Mouse (Mus musculus): ENCODE results near the gene Calhm2. TPM values are rescaled to one million over a fixed set of nuclear protein-coding genes. Genes with fewer than 3 reads are reported as not detected.
A peak's percentile ranks its signal among the peaks of the same experiment; 100 is the strongest.

The Calhm2 gene
- polyA plus RNA-seq (2015; fragmentation: Nextera tagmentation; extraction: Ambion mirVana), result 5.7 and 7.2 TPM in 2 replicates

DNA sequence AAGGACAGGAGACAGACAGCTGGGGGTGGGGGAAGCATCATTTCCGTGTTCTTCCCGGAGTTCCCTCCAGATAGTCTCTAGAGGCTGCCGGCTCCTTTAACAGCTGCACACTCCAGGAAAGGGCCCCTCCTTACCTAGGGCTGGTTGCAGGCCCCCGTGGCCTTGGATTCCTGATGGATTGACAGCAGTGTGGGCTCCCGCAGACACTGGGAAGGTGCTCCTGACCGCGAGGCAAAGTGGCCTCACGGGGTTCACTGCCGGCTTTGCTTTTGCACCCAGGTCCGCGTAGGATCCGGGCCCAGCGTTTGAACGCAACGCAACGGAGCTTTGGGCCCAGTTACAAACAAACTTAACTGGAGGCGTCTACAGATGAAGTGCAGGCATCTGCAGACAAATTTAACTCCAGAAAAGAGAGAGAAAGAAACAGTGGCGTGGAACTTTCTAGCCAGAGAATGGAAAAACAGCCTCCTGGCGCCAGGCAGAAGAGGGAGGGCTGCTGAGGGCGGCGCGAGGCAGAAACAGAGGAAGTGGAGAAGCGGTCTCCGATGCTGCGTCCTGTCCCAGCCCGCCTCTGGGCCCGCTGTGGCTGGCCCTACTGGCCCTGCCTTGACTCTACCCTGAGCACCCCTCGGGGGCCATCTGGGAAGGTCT, at the start of gene Calhm2:
Gene Calhm2 (minus strand): TSS at position 524 of the 651 bp plus-strand sequence.
- Histone ChIP-seq H3K9ac (peak within 1 kb of the TSS; percentile 66), H3K36me3 (peaks cover 7% of the 10 kb centered on the region), H3K4me3 (replicated peaks) (peak within 1 kb of the TSS; percentile 50), H3K27me3 (peaks cover 5% of the 10 kb centered on the region), H3K9me3 (replicated peaks) (no peaks in the 10 kb centered on the region), H3K4me1 (peaks cover 25% of the 10 kb centered on the region), H3K27ac (peak within 1 kb of the TSS; percentile 85), H3K4me2 (peak within 1 kb of the TSS; percentile 76)
- ATAC-seq (replicated peaks; ENCODE audit: low FRiP score), result peak; percentile 64
- 6% methylated on average over 28 of the region's 28 CpGs for WGBS

GRCm38 (mm10) chr19:47186514-47187275, 48.6 kb upstream of the Calhm2 start:
- peaks cover 5% of the 10 kb centered on the region; the same call in 1 of the 2 replicates for H3K27me3 ChIP-seq
- H3K27ac ChIP-seq, result no peak overlapping the region
- no peaks in the 10 kb centered on the region for H3K9me3 ChIP-seq (replicated peaks)
- H3K36me3 ChIP-seq, result no peaks in the 10 kb centered on the region
- no peak for ATAC-seq (replicated peaks; ENCODE audit: low FRiP score)
- no peak overlapping the region for H3K9ac ChIP-seq
- no peak overlapping the region for H3K4me2 ChIP-seq
- WGBS, result 52% methylated on average over 15 of the region's 15 CpGs
- no peak overlapping the region for H3K4me3 ChIP-seq (replicated peaks)
- H3K4me1 ChIP-seq, result no peaks in the 10 kb centered on the region

DNA sequence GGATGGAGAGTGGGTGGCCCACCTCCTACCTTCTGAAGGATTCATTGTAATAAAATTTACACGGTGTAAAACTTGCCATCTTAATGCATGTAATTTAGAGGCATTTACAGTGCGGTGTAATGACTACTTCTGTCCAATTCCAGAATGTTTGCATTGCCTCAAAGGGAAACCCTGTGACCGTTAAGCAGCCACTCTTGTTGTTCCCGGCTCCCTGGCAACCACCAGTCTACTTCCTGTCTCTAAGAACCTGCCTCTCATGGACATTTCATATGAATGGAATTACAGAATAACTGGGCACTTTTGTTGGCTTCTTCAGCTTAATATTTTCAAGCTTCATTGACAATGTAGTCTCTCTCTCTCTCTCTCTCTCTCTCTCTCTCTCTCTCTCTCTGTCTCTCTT, 46.6 kb upstream of the Calhm2 start:
- Histone ChIP-seq H3K27me3 (peaks cover 18% of the 10 kb centered on the region), H3K9ac (no peak overlapping the region), H3K9me3 (replicated peaks) (no peaks in the 10 kb centered on the region), H3K4me1 (peaks cover 4% of the 10 kb centered on the region), H3K4me2 (no peak overlapping the region), H3K4me3 (replicated peaks) (no peak overlapping the region), H3K36me3 (no peaks in the 10 kb centered on the region), H3K27ac (no peak overlapping the region)
- no peak for ATAC-seq (replicated peaks; ENCODE audit: low FRiP score)
- WGBS, result 51% methylated on average over 4 of the region's 4 CpGs

GRCm38 (mm10) chr19:47184221-47184620, 46.1 kb upstream of the Calhm2 start:
- peaks cover 23% of the 10 kb centered on the region for H3K27me3 ChIP-seq
- no peak overlapping the region for H3K4me2 ChIP-seq
- H3K36me3 ChIP-seq, result no peaks in the 10 kb centered on the region
- H3K4me3 ChIP-seq (replicated peaks), result no peak overlapping the region
- no peak overlapping the region for H3K27ac ChIP-seq
- no peaks in the 10 kb centered on the region for H3K9me3 ChIP-seq (replicated peaks)
- no peak overlapping the region for H3K9ac ChIP-seq
- 66% methylated on average over 8 of the region's 8 CpGs for WGBS
- H3K4me1 ChIP-seq, result peaks cover 9% of the 10 kb centered on the region
- ATAC-seq (replicated peaks; ENCODE audit: low FRiP score), result no peak

GRCm38 (mm10) chr19:47180011-47180410, 41.9 kb upstream of the Calhm2 start:
- Histone ChIP-seq H3K27ac (no peak overlapping the region), H3K4me1 (peaks cover 15% of the 10 kb centered on the region), H3K4me3 (replicated peaks) (peak overlapping the region; percentile 70), H3K36me3 (no peaks in the 10 kb centered on the region), H3K27me3 (peaks cover 42% of the 10 kb centered on the region), H3K9ac (no peak overlapping the region), H3K4me2 (peak overlapping the region; percentile 91), H3K9me3 (replicated peaks) (no peaks in the 10 kb centered on the region)
- WGBS, result 15% methylated on average over 8 of the region's 8 CpGs
- no peak for ATAC-seq (replicated peaks; ENCODE audit: low FRiP score)

GRCm38 (mm10) chr19:47179272-47179809, 41.2 kb upstream of the Calhm2 start:
- Histone ChIP-seq H3K27ac (no peak overlapping the region), H3K9ac (peak overlapping the region; percentile 44), H3K27me3 (peaks cover 42% of the 10 kb centered on the region), H3K4me3 (replicated peaks) (peak overlapping the region; percentile 70), H3K9me3 (replicated peaks) (no peaks in the 10 kb centered on the region), H3K4me2 (peak overlapping the region; percentile 91), H3K4me1 (peaks cover 15% of the 10 kb centered on the region), H3K36me3 (no peaks in the 10 kb centered on the region)
- WGBS, result 1% methylated on average over 42 of the region's 42 CpGs
- peak; percentile 43; the same call in 1 of the 2 replicates for ATAC-seq (replicated peaks; ENCODE audit: low FRiP score)

DNA sequence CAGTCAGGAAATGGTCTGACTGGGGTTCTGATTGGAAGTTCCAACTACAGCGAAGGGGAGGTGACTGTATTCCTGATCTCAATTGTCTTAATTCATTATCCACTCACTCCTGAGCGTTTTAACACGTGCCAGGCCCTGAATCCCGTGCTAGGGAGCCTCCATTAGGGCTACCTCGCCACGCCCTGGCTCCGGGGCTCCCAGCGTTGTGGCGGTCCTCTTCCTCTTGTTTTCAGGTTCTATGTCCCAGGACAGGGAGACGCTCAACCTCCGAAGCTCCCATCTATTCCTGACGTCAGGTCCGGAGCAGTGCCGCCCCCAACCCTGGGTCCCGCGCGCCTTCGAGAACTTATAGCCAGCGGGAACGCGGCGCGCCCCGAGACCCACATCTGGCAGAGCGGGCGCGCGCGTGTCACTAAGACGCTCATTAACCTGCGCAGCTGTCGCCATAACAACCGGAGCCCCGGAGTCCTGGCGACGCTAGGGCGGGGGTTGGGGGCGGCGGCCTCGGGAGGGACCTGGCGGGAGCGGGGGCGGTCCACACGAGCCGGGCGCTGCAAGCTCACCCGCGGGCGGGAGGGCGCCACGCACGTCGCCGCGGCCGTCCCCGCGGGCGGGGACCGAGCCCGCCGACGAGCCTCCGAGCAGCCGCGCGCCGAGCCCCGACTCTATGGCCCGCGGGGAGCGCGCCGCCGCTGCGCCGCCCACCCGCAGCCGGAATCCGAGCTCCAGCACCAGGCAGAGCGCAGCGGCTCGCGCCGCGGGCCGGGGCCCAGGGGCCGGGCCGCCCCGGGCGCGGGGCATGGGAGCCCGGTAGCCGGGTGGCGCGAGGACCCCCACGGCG, 40.6 kb upstream of the Calhm2 start, which contains the start of gene Neurl1a:
Gene Neurl1a (plus strand): TSS at position 390 of the 841 bp plus-strand sequence.
- Histone ChIP-seq H3K4me1 (peaks cover 15% of the 10 kb centered on the region), H3K4me2 (peak within 1 kb of the TSS; percentile 91), H3K9me3 (replicated peaks) (no peaks in the 10 kb centered on the region), H3K36me3 (no peaks in the 10 kb centered on the region), H3K4me3 (replicated peaks) (peak within 1 kb of the TSS; percentile 70), H3K27me3 (peaks cover 42% of the 10 kb centered on the region), H3K9ac (peak within 1 kb of the TSS; percentile 44), H3K27ac (no peak within 1 kb of the TSS)
- 1% methylated on average over 77 of the region's 98 CpGs for WGBS
- ATAC-seq (replicated peaks; ENCODE audit: low FRiP score), result peak; percentile 61

DNA sequence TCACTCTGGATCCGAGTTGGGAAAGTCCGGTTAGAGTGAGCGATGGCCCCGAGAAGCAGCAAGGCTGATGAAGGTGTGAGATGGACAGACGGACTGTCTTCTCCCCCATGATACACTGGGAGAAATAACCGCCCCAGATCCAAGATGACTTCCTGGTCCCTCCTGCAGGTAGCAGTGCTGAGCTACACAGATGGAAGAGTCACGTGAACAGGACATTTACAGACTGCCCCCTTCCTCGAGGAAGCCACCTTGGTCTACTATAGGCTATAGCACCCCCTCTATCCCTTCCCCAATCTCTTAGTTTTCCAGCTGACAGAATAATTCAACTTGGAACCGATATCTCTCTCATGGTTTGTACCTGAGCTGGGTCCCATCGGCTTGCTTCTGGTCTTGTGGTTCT, 39.9 kb upstream of the Calhm2 start:
- H3K27ac ChIP-seq, result no peak overlapping the region
- peak; percentile 21; the same call in 1 of the 2 replicates for ATAC-seq (replicated peaks; ENCODE audit: low FRiP score)
- WGBS, result 20% methylated on average over 10 of the region's 10 CpGs
- H3K4me3 ChIP-seq (replicated peaks), result peak overlapping the region; percentile 70
- no peaks in the 10 kb centered on the region for H3K9me3 ChIP-seq (replicated peaks)
- peaks cover 44% of the 10 kb centered on the region for H3K27me3 ChIP-seq
- peaks cover 15% of the 10 kb centered on the region for H3K4me1 ChIP-seq
- 0 out of 2 replicates have a peak overlapping the region, but pooled peaks have one; percentile 44 for H3K9ac ChIP-seq
- H3K4me2 ChIP-seq, result peak overlapping the region; percentile 91
- H3K36me3 ChIP-seq, result no peaks in the 10 kb centered on the region

- ATAC-seq (replicated peaks; ENCODE audit: low FRiP score), result no peak
Measured at GRCm38 (mm10) chr19:47176916-47177505, 38.9 kb upstream of the Calhm2 start.

GRCm38 (mm10) chr19:47175472-47175871, 37.4 kb upstream of the Calhm2 start:
- Histone ChIP-seq H3K27ac (no peak overlapping the region), H3K9ac (no peak overlapping the region)

More at GRCm38 (mm10) chr19:47176916-47177505, 38.9 kb upstream of the Calhm2 start:
- H3K4me2 ChIP-seq, result no peak overlapping the region
- no peaks in the 10 kb centered on the region for H3K9me3 ChIP-seq (replicated peaks)
- no peak overlapping the region for H3K27ac ChIP-seq
- no peak overlapping the region for H3K9ac ChIP-seq
- peaks cover 15% of the 10 kb centered on the region for H3K4me1 ChIP-seq
- WGBS, result 81% methylated on average over 2 of the region's 2 CpGs
- H3K27me3 ChIP-seq, result peaks cover 42% of the 10 kb centered on the region
- no peaks in the 10 kb centered on the region for H3K36me3 ChIP-seq
- H3K4me3 ChIP-seq (replicated peaks), result no peak overlapping the region

DNA sequence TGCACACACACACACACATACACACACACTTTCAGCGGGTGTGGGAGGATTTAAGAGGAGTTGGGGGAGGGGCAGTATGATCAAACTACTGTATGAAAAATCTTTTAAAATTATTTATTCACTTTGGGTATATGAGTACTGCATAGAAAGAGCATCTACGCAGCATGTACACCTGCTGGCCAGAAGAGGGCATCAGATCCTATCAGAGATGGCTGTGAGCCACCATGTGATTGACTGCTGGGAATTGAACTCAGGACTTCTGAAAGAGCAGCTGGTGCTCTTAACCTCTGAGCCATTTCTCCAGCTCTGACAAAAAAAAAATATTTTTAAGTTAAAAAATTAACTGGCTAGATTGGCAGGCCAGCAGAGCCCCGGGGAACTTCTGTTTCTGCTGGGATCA, 36.4 kb upstream of the Calhm2 start:
- H3K27me3 ChIP-seq, result peaks cover 24% of the 10 kb centered on the region
- WGBS, result 49% methylated on average over 3 of the region's 3 CpGs
- no peak overlapping the region for H3K4me3 ChIP-seq (replicated peaks)
- H3K4me2 ChIP-seq, result no peak overlapping the region
- no peaks in the 10 kb centered on the region for H3K36me3 ChIP-seq
- no peak for ATAC-seq (replicated peaks; ENCODE audit: low FRiP score)
- no peak overlapping the region for H3K9ac ChIP-seq
- peaks cover 10% of the 10 kb centered on the region for H3K4me1 ChIP-seq
- no peaks in the 10 kb centered on the region for H3K9me3 ChIP-seq (replicated peaks)
- no peak overlapping the region for H3K27ac ChIP-seq

More at GRCm38 (mm10) chr19:47175472-47175871, 37.4 kb upstream of the Calhm2 start:
- WGBS, result 64% methylated on average over 2 of the region's 2 CpGs
- no peak for ATAC-seq (replicated peaks; ENCODE audit: low FRiP score)
- peaks cover 34% of the 10 kb centered on the region for H3K27me3 ChIP-seq
- no peak overlapping the region for H3K4me2 ChIP-seq
- no peaks in the 10 kb centered on the region for H3K9me3 ChIP-seq (replicated peaks)
- peaks cover 15% of the 10 kb centered on the region for H3K4me1 ChIP-seq
- H3K4me3 ChIP-seq (replicated peaks), result no peak overlapping the region
- no peaks in the 10 kb centered on the region for H3K36me3 ChIP-seq
